Mouse (Mus musculus): Measurements from ENCODE around the gene Hoxc6. TPM values are rescaled to one million over a fixed set of nuclear protein-coding genes. Genes with fewer than 3 reads are reported as not detected.

Hoxc6 gene
- under 1 TPM in 2 of 4 experiments, not detected in 2; 0.25 to 0.62 TPM for total RNA-seq (2022)

GRCm38 (mm10) chr15:102997939-102998355, at the start of gene Hoxc6:
TSS of gene Hoxc6 (plus strand) at chr15:102998257.
- DNase-seq (ENCODE audit: low spot score) = no peak

- no peak for DNase-seq (ENCODE audit: low spot score)
Measured at GRCm38 (mm10) chr15:102948842-102949241, 49.2 kb upstream of the Hoxc6 start.

- no peak for DNase-seq (ENCODE audit: low spot score)
Measured at GRCm38 (mm10) chr15:102949696-102950095, 48.4 kb upstream of the Hoxc6 start.

- no peak for DNase-seq (ENCODE audit: low spot score)
Measured at GRCm38 (mm10) chr15:102950877-102951276, 47.2 kb upstream of the Hoxc6 start.

GRCm38 (mm10) chr15:102953561-102953960, 44.5 kb upstream of the Hoxc6 start:
- DNase-seq (ENCODE audit: low spot score) = no peak

- no peak for DNase-seq (ENCODE audit: low spot score)
Measured at GRCm38 (mm10) chr15:102954192-102955006, 43.7 kb upstream of the Hoxc6 start, which contains the start of gene Hoxc11. TSS of gene Hoxc11 (plus strand) at chr15:102954427.

- DNase-seq (ENCODE audit: low spot score) = no peak
Measured at GRCm38 (mm10) chr15:102955007-102955382, 43.1 kb upstream of the Hoxc6 start.

- DNase-seq (ENCODE audit: low spot score) = no peak
Measured at GRCm38 (mm10) chr15:102955833-102956640, 42.0 kb upstream of the Hoxc6 start.

- DNase-seq (ENCODE audit: low spot score) = no peak
Measured at GRCm38 (mm10) chr15:102956906-102957305, 41.2 kb upstream of the Hoxc6 start.

GRCm38 (mm10) chr15:102959663-102960191, 38.3 kb upstream of the Hoxc6 start:
- no peak for DNase-seq (ENCODE audit: low spot score)

- no peak for DNase-seq (ENCODE audit: low spot score)
Measured at GRCm38 (mm10) chr15:102961728-102962127, 36.3 kb upstream of the Hoxc6 start.

GRCm38 (mm10) chr15:102962492-102962891, 35.6 kb upstream of the Hoxc6 start:
- DNase-seq (ENCODE audit: low spot score) = no peak

- no peak for DNase-seq (ENCODE audit: low spot score)
Measured at GRCm38 (mm10) chr15:102963259-102963658, 34.8 kb upstream of the Hoxc6 start.

- no peak for DNase-seq (ENCODE audit: low spot score)
Measured at GRCm38 (mm10) chr15:102963671-102964640, 34.1 kb upstream of the Hoxc6 start.

- no peak for DNase-seq (ENCODE audit: low spot score)
Measured at GRCm38 (mm10) chr15:102965003-102965891, 32.8 kb upstream of the Hoxc6 start.

GRCm38 (mm10) chr15:102965892-102966775, 31.9 kb upstream of the Hoxc6 start:
- no peak for DNase-seq (ENCODE audit: low spot score)

- DNase-seq (ENCODE audit: low spot score) = no peak
Measured at GRCm38 (mm10) chr15:102966776-102967311, 31.2 kb upstream of the Hoxc6 start, which contains the start of gene Hoxc10. TSS of gene Hoxc10 (plus strand) at chr15:102966796.

GRCm38 (mm10) chr15:102967312-102967510, 30.8 kb upstream of the Hoxc6 start, which contains the start of gene Hoxc5:
TSS of gene Hoxc5 (plus strand) at chr15:102967443.
- DNase-seq (ENCODE audit: low spot score) = no peak

All from heart, adult 8-10 months (tissue).